Comparison of ENCODE assay signal across 42 mouse cellular contexts in genomic region chr6:89883812-89884211, GRCm38 (mm10). TPM values are rescaled to one million over a fixed set of nuclear protein-coding genes. Genes with fewer than 3 reads are reported as not detected.
"Had no signal": no experiment of that assay in that cellular context is flagged by ENCODE, and none has a peak within 500 bp of the region (broad histone marks: within the 10 kb centered on the region; RNA-seq: fewer than 3 reads in every experiment).

No protein-coding gene starts in this region.

- H3K27ac ChIP-seq: heart, adult 2 months; heart, embryonic 13.5 days; heart, embryonic 15.5 days; hindbrain, embryonic 14.5 days; kidney, embryonic 15.5 days; kidney, postnatal 0 days; limb, embryonic 13.5 days; limb, embryonic 15.5 days; liver, embryonic 12.5 days had no signal

- H3K9ac ChIP-seq: heart, embryonic 13.5 days; heart, embryonic 15.5 days; hindbrain, embryonic 14.5 days; kidney, embryonic 15.5 days; limb, embryonic 13.5 days; limb, embryonic 15.5 days; liver, embryonic 12.5 days had no signal

- H3K9me3 ChIP-seq: heart, embryonic 15.5 days; kidney, embryonic 15.5 days; limb, embryonic 13.5 days; limb, embryonic 15.5 days; liver, embryonic 12.5 days had no signal

- ATAC-seq: hindbrain, embryonic 16.5 days; intestine, embryonic 16.5 days; liver, embryonic 12.5 days had no signal

- H3K27me3 ChIP-seq: heart, embryonic 13.5 days; heart, embryonic 15.5 days; kidney, embryonic 15.5 days; limb, embryonic 13.5 days; limb, embryonic 15.5 days; liver, embryonic 12.5 days had no signal

- H3K4me2 ChIP-seq: heart, embryonic 11.5 days; heart, embryonic 13.5 days; heart, embryonic 15.5 days; hindbrain, embryonic 14.5 days; kidney, embryonic 15.5 days; limb, embryonic 13.5 days; limb, embryonic 15.5 days; liver, embryonic 12.5 days had no signal

- H3K4me3 ChIP-seq: heart, adult 2 months; heart, embryonic 13.5 days; heart, embryonic 15.5 days; kidney, embryonic 15.5 days; limb, embryonic 13.5 days; limb, embryonic 15.5 days; liver, embryonic 12.5 days had no signal

- H3K4me1 ChIP-seq: heart, embryonic 13.5 days; heart, embryonic 15.5 days; kidney, embryonic 15.5 days; limb, embryonic 13.5 days; limb, embryonic 15.5 days; liver, embryonic 12.5 days had no signal

- H3K36me3 ChIP-seq: heart, embryonic 13.5 days; heart, embryonic 15.5 days; kidney, embryonic 15.5 days; limb, embryonic 13.5 days; limb, embryonic 15.5 days; liver, embryonic 12.5 days had no signal

- DNase-seq: gastrocnemius, postnatal 14 days; gastrocnemius, postnatal 36 days; heart, adult 11 months; heart, adult 2 months; heart, postnatal 14 days; heart, postnatal 36 days; kidney, adult 11 months; kidney, adult 2 months; kidney, adult 9 months; kidney, postnatal 14 days; kidney, postnatal 36 days; layer of hippocampus, adult 9-11 months; layer of hippocampus, postnatal 36 days; left cerebral cortex, postnatal 4 days had no signal

RNA-seq across cellular contexts. Expression of gene Vmn1r44, which starts 0.4 kb away (rescaled TPM):
- total RNA-seq: gastrocnemius, adult 18-20 months; gastrocnemius, adult 8-10 months; gastrocnemius, postnatal 14 days; gastrocnemius, postnatal 36 days; heart, adult 2 months; heart, postnatal 14 days; heart, postnatal 36 days; hematopoietic stem cell, adult 5-6 weeks; layer of hippocampus, adult 18-20 months; layer of hippocampus, adult 8-10 months; layer of hippocampus, postnatal 14 days; layer of hippocampus, postnatal 36 days; left cerebral cortex, adult 18-20 months; left cerebral cortex, adult 8-10 months; left cerebral cortex, postnatal 10 days; left cerebral cortex, postnatal 25 days; left cerebral cortex, postnatal 4 days; liver, adult 2 months had no signal
- polyA plus RNA-seq: gonadal fat pad, adult 2 months; heart, adult 2 months; heart, embryonic 11.5 days; heart, embryonic 13.5 days; heart, embryonic 15.5 days; heart, postnatal 0 days; hindbrain, embryonic 11.5 days; hindbrain, embryonic 14.5 days; hindbrain, embryonic 16.5 days; intestine, embryonic 14.5 days; intestine, embryonic 16.5 days; kidney, adult 2 months; kidney, embryonic 15.5 days; kidney, postnatal 0 days; large intestine, adult 2 months; limb, embryonic 11.5 days; limb, embryonic 13.5 days; limb, embryonic 15.5 days; liver, adult 2 months; liver, embryonic 12.5 days had no signal

RNA-seq across cellular contexts. Expression of gene Vmn1r42, which starts 7.6 kb away (rescaled TPM):
- total RNA-seq: gastrocnemius, adult 18-20 months; gastrocnemius, adult 8-10 months; gastrocnemius, postnatal 14 days; gastrocnemius, postnatal 36 days; heart, postnatal 14 days; hematopoietic stem cell, adult 5-6 weeks; layer of hippocampus, adult 18-20 months; layer of hippocampus, adult 8-10 months; layer of hippocampus, postnatal 14 days; layer of hippocampus, postnatal 36 days; left cerebral cortex, adult 18-20 months; left cerebral cortex, adult 8-10 months; left cerebral cortex, postnatal 10 days; left cerebral cortex, postnatal 25 days; left cerebral cortex, postnatal 4 days; liver, adult 2 months had no signal
- polyA plus RNA-seq: heart, adult 2 months; heart, embryonic 11.5 days; heart, embryonic 13.5 days; heart, embryonic 15.5 days; heart, postnatal 0 days; hindbrain, embryonic 11.5 days; hindbrain, embryonic 14.5 days; hindbrain, embryonic 16.5 days; intestine, embryonic 14.5 days; intestine, embryonic 16.5 days; kidney, adult 2 months; kidney, embryonic 15.5 days; kidney, postnatal 0 days; large intestine, adult 2 months; limb, embryonic 11.5 days; limb, embryonic 13.5 days; limb, embryonic 15.5 days; liver, adult 2 months; liver, embryonic 12.5 days had no signal

RNA-seq across cellular contexts. Expression of gene Vmn1r43, which starts 7.6 kb away (rescaled TPM):
- total RNA-seq: gastrocnemius, adult 18-20 months; gastrocnemius, adult 8-10 months; gastrocnemius, postnatal 14 days; gastrocnemius, postnatal 36 days; heart, postnatal 14 days; heart, postnatal 36 days; hematopoietic stem cell, adult 5-6 weeks; layer of hippocampus, adult 18-20 months; layer of hippocampus, adult 8-10 months; layer of hippocampus, postnatal 14 days; layer of hippocampus, postnatal 36 days; left cerebral cortex, adult 18-20 months; left cerebral cortex, adult 8-10 months; left cerebral cortex, postnatal 10 days; left cerebral cortex, postnatal 25 days; left cerebral cortex, postnatal 4 days; liver, adult 2 months had no signal
- polyA plus RNA-seq: heart, embryonic 11.5 days; heart, embryonic 13.5 days; heart, embryonic 15.5 days; heart, postnatal 0 days; hindbrain, embryonic 11.5 days; hindbrain, embryonic 14.5 days; hindbrain, embryonic 16.5 days; intestine, embryonic 14.5 days; intestine, embryonic 16.5 days; kidney, adult 2 months; kidney, embryonic 15.5 days; kidney, postnatal 0 days; limb, embryonic 11.5 days; limb, embryonic 13.5 days; liver, adult 2 months; liver, embryonic 12.5 days had no signal

RNA-seq across cellular contexts. Expression of gene Vmn1r45, which starts 56.6 kb away (rescaled TPM):
- total RNA-seq: gastrocnemius, adult 18-20 months; gastrocnemius, adult 8-10 months; gastrocnemius, postnatal 14 days; gastrocnemius, postnatal 36 days; heart, adult 2 months; heart, postnatal 14 days; heart, postnatal 36 days; hematopoietic stem cell, adult 5-6 weeks; layer of hippocampus, adult 18-20 months; layer of hippocampus, adult 8-10 months; layer of hippocampus, postnatal 14 days; layer of hippocampus, postnatal 36 days; left cerebral cortex, adult 18-20 months; left cerebral cortex, adult 8-10 months; left cerebral cortex, postnatal 10 days; left cerebral cortex, postnatal 25 days; left cerebral cortex, postnatal 4 days; liver, adult 2 months had no signal
- polyA plus RNA-seq: gonadal fat pad, adult 2 months; heart, adult 2 months; heart, embryonic 11.5 days; heart, embryonic 13.5 days; heart, embryonic 15.5 days; heart, postnatal 0 days; hindbrain, embryonic 11.5 days; hindbrain, embryonic 14.5 days; hindbrain, embryonic 16.5 days; intestine, embryonic 14.5 days; intestine, embryonic 16.5 days; kidney, adult 2 months; kidney, embryonic 15.5 days; kidney, postnatal 0 days; large intestine, adult 2 months; limb, embryonic 11.5 days; limb, embryonic 13.5 days; limb, embryonic 15.5 days; liver, adult 2 months; liver, embryonic 12.5 days had no signal
